Mouse (Mus musculus) forebrain, embryonic 15.5 days (tissue): ENCODE measurements around the gene Gpc6. TPM values are rescaled to one million over a fixed set of nuclear protein-coding genes. Genes with fewer than 3 reads are reported as not detected.
A peak's percentile ranks its signal among the peaks of the same experiment; 100 is the strongest.

Experiments
- ATAC-seq: fragments of 200-750 bp; cut with Nextera tagmentation; replicated peaks from 2 replicates; pipeline ENCODE4 v1.8.0; 2017; ENCODE audit warnings: mild to moderate bottlenecking, moderate TSS enrichment, moderate library complexity
- H3K27ac ChIP-seq: fragments of 300-500 bp; sonication (generic); replicated peaks from 2 replicates; pipeline ENCODE4 v1.5.1; 2015; ENCODE audit warnings: mild to moderate bottlenecking, inconsistent platforms
- H3K27me3 ChIP-seq: fragments of 300-500 bp; sonication (generic); 2 replicates; pipeline ENCODE4 v1.6.1; 2015; ENCODE audit warnings: inconsistent platforms
- H3K36me3 ChIP-seq: fragments of 300-500 bp; sonication (generic); 2 replicates; pipeline ENCODE4 v1.6.1; 2015; ENCODE audit warnings: mild to moderate bottlenecking, inconsistent platforms
- H3K4me1 ChIP-seq: fragments of 300-500 bp; sonication (generic); 2 replicates; pipeline ENCODE4 v1.6.1; 2015; ENCODE audit warnings: inconsistent platforms
- H3K4me2 ChIP-seq: fragments of 300-500 bp; sonication (generic); replicated peaks from 2 replicates; pipeline ENCODE4 v1.6.1; 2015; ENCODE audit warnings: mild to moderate bottlenecking, inconsistent platforms
- H3K4me3 ChIP-seq: fragments of 300-500 bp; sonication (generic); 2 replicates; pipeline ENCODE4 v1.5.1; 2015; ENCODE audit warnings: mild to moderate bottlenecking, inconsistent platforms
- H3K9ac ChIP-seq: fragments of 300-500 bp; sonication (generic); replicated peaks from 2 replicates; pipeline ENCODE4 v1.6.1; 2015; ENCODE audit warnings: mild to moderate bottlenecking, inconsistent platforms
- H3K9me3 ChIP-seq: fragments of 300-500 bp; sonication (generic); 2 replicates; pipeline ENCODE4 v1.6.1; 2016; ENCODE audit warnings: inconsistent platforms
- WGBS: fragments of 180-500 bp; shearing (Covaris S2); methylation state at CpG from one replicate; pipeline ENCODE4 v1.1.7; 2015; ENCODE audit warnings: mixed read lengths; 5-methylcytosine and 5-hydroxymethylcytosine counted together
- polyA plus RNA-seq: library from polyadenylated mRNA; unstranded; fragments of >200 nt; fragmentation: Nextera tagmentation; extraction: Ambion mirVana; gene quantifications from 2 replicates; pipeline ENCODE4 v1.2.1, GENCODE M21; 2015

The Gpc6 gene
- polyA plus RNA-seq, 1 experiment from 2014 or later = 18.3 TPM

DNA sequence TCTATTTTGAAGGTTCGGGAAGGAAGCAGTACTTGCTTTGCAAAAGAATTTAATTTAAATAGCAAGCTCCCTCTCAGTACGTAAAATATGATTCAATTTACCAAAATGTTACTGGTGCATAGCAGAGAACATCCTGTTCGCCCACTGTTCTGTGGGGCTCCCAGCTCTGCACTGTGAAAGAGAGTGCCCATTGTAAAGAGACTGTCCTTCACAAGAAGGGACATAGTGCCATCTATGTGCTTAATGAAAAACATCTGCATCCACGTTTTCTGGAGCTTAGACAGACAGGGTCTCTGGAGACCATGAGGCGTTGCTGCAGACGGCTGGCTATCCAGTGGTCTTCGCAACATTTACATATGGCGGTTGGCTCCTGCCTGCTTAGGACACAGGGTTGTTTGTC is 998.6 kb downstream of the Gpc6 start:
- H3K36me3 ChIP-seq = no peaks in the 10 kb centered on the region
- no peak for ATAC-seq
- H3K27ac ChIP-seq = no peak overlapping the region
- no peaks in the 10 kb centered on the region for H3K9me3 ChIP-seq
- 87% methylated on average over 8 of the region's 8 CpGs for WGBS
- H3K27me3 ChIP-seq = no peaks in the 10 kb centered on the region
- H3K9ac ChIP-seq = no peak overlapping the region
- no peak overlapping the region for H3K4me2 ChIP-seq
- no peak overlapping the region for H3K4me3 ChIP-seq
- H3K4me1 ChIP-seq = no peaks in the 10 kb centered on the region

DNA sequence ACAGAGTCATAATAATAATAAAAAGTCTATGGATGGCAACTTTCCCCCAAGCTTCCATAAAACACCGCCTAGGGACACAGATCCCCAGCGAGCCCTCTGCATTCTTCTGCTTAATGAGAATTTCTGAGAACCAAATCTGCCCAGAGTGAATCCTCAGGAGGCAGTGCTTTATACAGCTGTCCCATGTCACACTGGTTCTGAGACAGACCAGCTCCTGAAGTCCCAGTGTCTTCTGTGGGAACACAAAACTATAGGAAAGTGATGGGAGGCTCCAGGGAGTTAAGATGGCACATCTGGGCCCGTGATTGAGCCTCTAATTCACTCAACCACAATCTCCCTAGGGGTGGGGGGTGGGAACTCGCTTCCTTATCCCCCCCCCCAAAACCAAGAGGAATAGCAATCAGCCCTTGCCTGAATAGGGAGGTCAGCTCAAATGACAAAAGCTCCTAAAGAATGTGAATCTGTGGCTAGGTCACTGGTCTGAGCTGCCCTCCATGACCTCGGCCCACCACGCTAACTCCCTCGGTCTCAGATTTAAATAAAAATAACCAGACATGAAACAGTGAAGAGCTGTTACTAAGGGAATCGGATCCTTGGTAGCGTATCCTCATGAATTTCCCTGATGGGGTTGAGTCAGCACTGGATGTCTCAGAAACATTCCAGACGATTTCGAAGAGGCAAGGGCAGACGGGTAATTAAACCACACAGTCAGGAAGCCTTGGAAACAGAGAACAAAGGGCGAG is 1005.2 kb downstream of the Gpc6 start:
- no peaks in the 10 kb centered on the region for H3K9me3 ChIP-seq
- peaks cover 13% of the 10 kb centered on the region for H3K4me1 ChIP-seq
- no peaks in the 10 kb centered on the region for H3K27me3 ChIP-seq
- H3K36me3 ChIP-seq = no peaks in the 10 kb centered on the region
- 0 out of 2 replicates have a peak, but pooled peaks have one; percentile 15 for ATAC-seq
- no peak overlapping the region for H3K4me3 ChIP-seq
- no peak overlapping the region for H3K9ac ChIP-seq
- no peak overlapping the region for H3K27ac ChIP-seq
- WGBS = 11% methylated on average over 13 of the region's 13 CpGs
- H3K4me2 ChIP-seq = no peak overlapping the region

DNA sequence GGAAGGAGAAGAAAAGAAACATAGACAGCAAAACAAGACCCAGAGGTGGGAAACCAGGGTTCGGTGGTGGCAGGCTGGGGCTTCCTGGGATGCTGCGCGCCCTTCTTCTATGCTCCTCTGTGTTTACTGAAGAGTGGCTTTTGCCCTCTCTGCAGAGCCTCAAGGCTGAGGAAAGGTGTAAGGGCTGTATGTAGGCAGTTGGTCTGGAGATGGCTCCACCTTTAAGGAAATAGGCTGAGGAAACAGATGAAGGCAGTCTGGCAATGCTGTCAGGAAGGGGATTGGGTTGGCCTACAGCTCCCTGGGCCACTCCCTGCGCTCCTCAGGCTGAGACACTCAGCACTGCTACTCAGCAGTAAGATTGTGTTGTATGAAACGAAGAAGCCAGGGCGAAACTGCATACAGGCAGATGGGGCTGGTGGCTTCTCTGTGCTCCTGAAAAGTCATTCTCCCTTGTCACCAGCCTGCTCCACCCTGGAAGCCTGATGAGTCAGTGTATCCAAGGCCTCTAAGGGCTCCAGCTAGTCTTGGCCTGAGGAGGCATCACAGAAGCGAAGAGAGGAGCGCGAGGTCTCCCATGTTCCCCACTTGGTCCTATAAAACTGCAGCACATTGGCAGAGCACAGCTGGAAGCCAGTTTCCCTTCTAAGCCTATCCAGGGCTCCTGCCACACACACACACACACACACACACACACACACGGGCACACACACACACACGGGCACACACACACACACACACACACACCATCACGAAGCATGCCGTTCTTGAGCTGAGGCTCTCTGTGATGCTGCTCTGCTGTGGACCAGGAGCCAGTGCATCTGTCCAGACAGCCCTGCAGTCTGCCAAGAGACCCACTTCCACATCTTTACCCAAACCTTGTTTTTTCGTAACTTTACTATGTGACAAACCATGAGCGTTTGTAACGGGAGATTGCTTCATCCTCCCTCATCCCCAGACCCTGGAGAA is 1006.0 kb downstream of the Gpc6 start:
- no peak overlapping the region for H3K4me2 ChIP-seq
- no peak overlapping the region for H3K9ac ChIP-seq
- H3K27ac ChIP-seq = no peak overlapping the region
- H3K27me3 ChIP-seq = no peaks in the 10 kb centered on the region
- no peaks in the 10 kb centered on the region for H3K36me3 ChIP-seq
- WGBS = 49% methylated on average over 16 of the region's 16 CpGs
- H3K9me3 ChIP-seq = no peaks in the 10 kb centered on the region
- H3K4me1 ChIP-seq = peaks cover 13% of the 10 kb centered on the region
- H3K4me3 ChIP-seq = no peak overlapping the region
- ATAC-seq = peak; percentile 47; the same call in 1 of the 2 replicates

DNA sequence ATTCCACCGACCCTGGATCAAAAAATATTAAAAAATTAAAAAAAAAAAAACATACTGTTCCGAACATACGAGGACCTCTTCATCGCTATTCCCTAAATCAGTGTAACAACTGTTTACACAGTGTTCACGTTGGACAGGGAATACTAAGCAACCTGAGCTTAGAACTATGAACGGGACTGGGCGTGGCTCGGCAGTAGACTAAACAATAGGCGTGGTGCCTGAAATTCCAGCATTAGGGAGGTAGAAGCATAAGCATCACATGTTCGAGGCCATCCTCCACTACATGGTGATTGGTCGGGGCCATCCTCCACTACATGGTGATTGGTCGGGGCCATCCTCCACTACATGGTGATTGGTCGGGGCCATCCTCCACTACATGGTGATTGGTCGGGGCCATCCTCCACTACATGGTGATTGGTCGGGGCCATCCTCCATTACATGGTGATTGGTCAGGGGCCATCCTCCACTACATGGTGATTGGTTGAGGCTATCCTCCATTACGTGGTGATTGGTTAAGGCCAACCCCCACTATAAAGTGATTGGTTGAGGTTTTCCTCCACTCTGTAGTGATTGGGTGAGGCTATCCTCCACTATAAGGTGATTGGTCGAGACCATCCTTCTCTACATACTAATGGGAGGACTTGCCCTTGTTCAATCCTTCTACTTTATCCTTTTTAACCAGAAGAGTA is 1007.2 kb downstream of the Gpc6 start:
- Histone ChIP-seq H3K9me3 (no peaks in the 10 kb centered on the region), H3K4me3 (no peak overlapping the region), H3K27ac (no peak overlapping the region), H3K36me3 (no peaks in the 10 kb centered on the region), H3K27me3 (no peaks in the 10 kb centered on the region), H3K4me1 (peaks cover 13% of the 10 kb centered on the region), H3K9ac (no peak overlapping the region), H3K4me2 (no peak overlapping the region)
- WGBS = 98% methylated on average over 17 of the region's 17 CpGs
- ATAC-seq = no peak

DNA sequence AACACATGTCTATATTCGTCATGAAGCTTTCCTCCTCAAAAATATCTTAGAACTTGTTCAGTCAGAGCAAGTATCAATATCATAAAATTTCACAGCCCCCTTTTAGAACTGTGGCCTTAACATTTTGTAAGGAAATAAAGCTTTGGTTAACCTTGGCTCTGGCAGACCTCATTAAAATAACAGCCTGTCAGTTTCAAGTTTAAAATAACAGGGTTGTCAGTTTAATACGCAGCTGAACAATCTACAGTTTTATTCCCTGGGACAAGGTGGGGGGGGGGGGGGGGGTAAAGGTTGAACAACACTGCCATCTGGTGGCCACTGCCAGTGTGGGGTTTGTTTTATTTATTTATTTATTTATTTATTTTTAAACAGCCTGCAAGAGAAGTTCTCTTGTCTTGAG is 1013.4 kb downstream of the Gpc6 start:
- Histone ChIP-seq H3K9ac (no peak overlapping the region), H3K27me3 (no peaks in the 10 kb centered on the region), H3K36me3 (no peaks in the 10 kb centered on the region), H3K27ac (no peak overlapping the region), H3K4me2 (no peak overlapping the region), H3K9me3 (no peaks in the 10 kb centered on the region), H3K4me3 (no peak overlapping the region), H3K4me1 (peaks cover 23% of the 10 kb centered on the region)
- 26% methylated on average over 2 of the region's 2 CpGs for WGBS
- ATAC-seq = peak; percentile 53

DNA sequence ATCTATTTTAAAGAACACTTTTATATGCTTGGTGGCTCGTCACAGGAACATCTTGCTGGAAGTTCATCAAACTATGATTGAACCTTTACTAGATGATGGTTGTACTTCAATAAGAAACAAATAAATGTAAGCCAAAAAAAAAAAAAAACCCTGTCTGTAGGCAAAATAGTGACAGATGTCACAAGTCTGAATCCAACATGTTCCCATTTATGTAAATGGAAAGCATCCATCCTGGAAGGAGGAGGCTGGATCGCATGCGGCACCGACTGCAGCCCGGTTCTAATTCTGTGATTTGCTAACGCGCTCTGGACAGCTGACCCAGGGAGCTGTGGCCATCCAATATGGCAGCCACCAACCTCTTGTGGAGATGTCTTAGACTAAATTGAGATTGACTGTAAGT is 1014.4 kb downstream of the Gpc6 start:
- Histone ChIP-seq H3K4me3 (no peak overlapping the region), H3K9me3 (no peaks in the 10 kb centered on the region), H3K36me3 (no peaks in the 10 kb centered on the region), H3K4me1 (peaks cover 23% of the 10 kb centered on the region), H3K27me3 (no peaks in the 10 kb centered on the region), H3K9ac (no peak overlapping the region), H3K27ac (no peak overlapping the region), H3K4me2 (no peak overlapping the region)
- no peak for ATAC-seq
- WGBS = 71% methylated on average over 7 of the region's 7 CpGs

DNA sequence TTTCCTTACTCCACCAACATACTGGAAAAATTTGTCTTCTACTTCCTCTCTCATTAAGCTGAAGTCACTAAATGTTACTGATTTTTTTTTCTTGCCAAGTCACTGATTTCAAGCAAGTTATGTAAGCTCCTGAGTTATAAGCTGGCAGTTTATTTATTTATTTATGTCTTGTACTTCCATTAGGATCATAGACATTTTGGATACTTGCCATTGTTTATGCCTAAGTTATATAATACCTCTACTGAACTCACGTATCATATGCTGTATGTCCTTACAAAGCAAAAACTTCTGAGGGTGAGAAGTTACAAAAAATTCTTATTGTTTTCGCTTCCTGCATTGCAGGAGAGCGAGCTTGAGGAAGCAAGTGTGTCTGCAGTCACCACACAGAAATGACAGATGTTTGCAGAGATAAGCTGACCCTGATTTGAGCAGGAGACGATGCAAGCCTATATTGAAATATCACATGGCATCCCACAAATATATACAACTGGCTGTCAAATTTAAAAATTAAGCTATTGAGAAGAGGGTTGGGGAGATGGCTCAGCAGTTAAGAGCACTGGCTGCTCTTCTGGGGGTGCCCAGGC is 1020.9 kb downstream of the Gpc6 start:
- no peak overlapping the region for H3K4me2 ChIP-seq
- WGBS = 95% methylated on average over 4 of the region's 4 CpGs
- no peak for ATAC-seq

DNA sequence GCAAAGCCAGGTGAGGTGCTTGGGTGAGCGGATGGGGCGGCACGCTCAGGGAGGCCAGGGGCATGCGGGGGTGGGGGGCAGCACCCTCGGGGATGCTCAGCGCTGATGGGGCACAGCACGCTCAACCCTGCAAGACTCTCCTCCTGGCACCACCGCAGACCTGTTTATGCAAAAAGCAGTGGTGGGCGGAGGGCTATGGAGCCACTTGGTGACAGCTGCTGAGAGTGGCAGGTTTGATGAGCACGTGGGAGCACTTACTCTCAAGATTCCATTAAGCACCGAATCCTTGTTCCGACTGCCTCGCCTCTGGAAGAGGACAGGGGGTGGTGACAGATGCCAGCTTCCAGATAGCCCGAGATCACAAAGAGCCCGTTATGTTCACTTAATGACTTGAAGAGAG is 1026.2 kb downstream of the Gpc6 start:
- H3K36me3 ChIP-seq = no peaks in the 10 kb centered on the region
- peaks cover 5% of the 10 kb centered on the region; the same call in 1 of the 2 replicates for H3K4me1 ChIP-seq
- H3K27me3 ChIP-seq = no peaks in the 10 kb centered on the region
- WGBS = 63% methylated on average over 15 of the region's 15 CpGs
- H3K4me2 ChIP-seq = no peak overlapping the region
- ATAC-seq = peak; percentile 71
- no peaks in the 10 kb centered on the region for H3K9me3 ChIP-seq
- H3K4me3 ChIP-seq = no peak overlapping the region
- no peak overlapping the region for H3K9ac ChIP-seq
- 0 out of 2 replicates have a peak overlapping the region, but pooled peaks have one; percentile 21 for H3K27ac ChIP-seq

More for the DNA sequence above, 1020.9 kb downstream of the Gpc6 start:
- H3K27me3 ChIP-seq = no peaks in the 10 kb centered on the region
- no peak overlapping the region for H3K27ac ChIP-seq
- no peaks in the 10 kb centered on the region for H3K36me3 ChIP-seq
- no peak overlapping the region for H3K9ac ChIP-seq
- H3K9me3 ChIP-seq = no peaks in the 10 kb centered on the region
- peaks cover 1% of the 10 kb centered on the region; the same call in 1 of the 2 replicates for H3K4me1 ChIP-seq
- no peak overlapping the region for H3K4me3 ChIP-seq

DNA sequence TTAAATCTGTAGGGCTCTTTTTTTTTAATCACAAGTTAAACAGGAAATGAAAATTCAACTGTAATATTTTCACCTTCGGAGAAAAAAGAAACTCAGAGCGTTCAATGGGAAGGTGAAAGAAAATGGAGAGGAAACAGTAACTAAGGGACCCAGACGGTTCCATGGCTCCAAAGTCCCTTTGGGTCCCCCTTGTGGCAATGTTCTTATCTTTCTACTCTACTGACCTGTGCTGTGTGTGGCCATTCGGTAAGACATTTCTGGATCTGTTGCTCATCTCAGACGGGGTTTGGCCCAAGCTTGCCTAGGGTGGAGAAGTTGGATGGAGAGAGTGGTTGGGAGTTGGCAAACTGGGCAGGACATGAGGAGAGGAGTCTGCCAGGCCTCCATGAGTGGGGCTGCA is 1026.6 kb downstream of the Gpc6 start:
- no peak overlapping the region for H3K9ac ChIP-seq
- WGBS = 52% methylated on average over 5 of the region's 5 CpGs
- H3K27me3 ChIP-seq = no peaks in the 10 kb centered on the region
- H3K4me1 ChIP-seq = peaks cover 5% of the 10 kb centered on the region; the same call in 1 of the 2 replicates
- no peaks in the 10 kb centered on the region for H3K9me3 ChIP-seq
- H3K4me3 ChIP-seq = no peak overlapping the region
- ATAC-seq = peak; percentile 62
- H3K4me2 ChIP-seq = no peak overlapping the region
- H3K27ac ChIP-seq = no peak overlapping the region
- H3K36me3 ChIP-seq = no peaks in the 10 kb centered on the region

DNA sequence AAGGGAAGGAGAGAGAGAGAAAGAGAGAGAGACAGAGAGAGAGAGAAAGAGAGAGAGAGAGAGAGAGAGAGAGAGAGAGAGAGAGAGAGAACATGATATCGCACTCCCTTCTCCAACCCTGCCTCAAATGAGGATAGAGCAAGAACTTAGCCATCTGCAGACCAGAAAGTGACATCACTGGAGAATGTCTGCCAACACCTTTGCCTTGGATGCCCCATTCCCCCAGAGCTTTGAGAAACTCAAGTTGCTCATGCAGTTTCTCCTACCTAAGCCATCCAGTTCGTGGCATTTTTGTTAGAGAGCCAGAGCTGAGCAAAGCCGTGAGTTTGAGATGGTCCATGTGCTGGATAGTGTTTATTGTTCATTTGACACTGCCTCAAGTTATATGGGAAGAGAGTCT is 1030.9 kb downstream of the Gpc6 start:
- Histone ChIP-seq H3K9me3 (no peaks in the 10 kb centered on the region), H3K9ac (no peak overlapping the region), H3K27ac (no peak overlapping the region), H3K27me3 (no peaks in the 10 kb centered on the region), H3K4me2 (no peak overlapping the region), H3K4me3 (no peak overlapping the region), H3K4me1 (peaks cover 7% of the 10 kb centered on the region), H3K36me3 (no peaks in the 10 kb centered on the region)
- no peak for ATAC-seq
- 94% methylated on average over 3 of the region's 3 CpGs for WGBS

DNA sequence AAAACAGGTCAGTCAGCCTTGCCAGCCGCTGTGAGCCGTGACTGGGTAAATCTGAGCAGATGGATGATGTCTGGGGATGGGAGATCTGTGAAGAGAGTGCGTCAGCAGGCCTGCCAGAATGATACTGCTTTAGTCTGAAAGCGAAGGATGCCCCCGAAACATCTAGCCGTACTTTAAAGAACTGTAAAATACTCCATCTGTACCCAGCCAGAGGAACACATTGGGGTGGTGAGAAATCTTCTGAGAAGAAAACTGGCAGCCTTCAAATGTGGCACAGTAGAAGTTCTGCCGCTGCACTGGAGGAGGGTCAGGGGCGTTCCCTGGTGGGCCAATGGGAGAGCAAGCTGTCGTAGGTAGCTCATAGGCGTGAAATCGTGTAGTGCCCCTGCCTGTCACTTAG is 1033.3 kb downstream of the Gpc6 start:
- peak; percentile 36; the same call in 1 of the 2 replicates for ATAC-seq
- Histone ChIP-seq H3K4me2 (no peak overlapping the region), H3K27ac (no peak overlapping the region), H3K9ac (no peak overlapping the region), H3K27me3 (no peaks in the 10 kb centered on the region), H3K4me3 (no peak overlapping the region), H3K36me3 (no peaks in the 10 kb centered on the region), H3K4me1 (peaks cover 9% of the 10 kb centered on the region), H3K9me3 (no peaks in the 10 kb centered on the region)
- 78% methylated on average over 11 of the region's 11 CpGs for WGBS
